Mouse (Mus musculus) kidney, adult 2 months (tissue): ENCODE data around the gene B4galnt4.

ENCODE experiments used
- CTCF ChIP-seq: fragments of 200-500 bp; conservative IDR thresholded peaks from 2 replicates; pipeline ENCODE4 v1.5.1; 2011; ENCODE audit warnings: low read depth, mild to moderate bottlenecking, control low read depth, low read length, moderate library complexity, mixed read lengths; ENCODE audit not compliant: insufficient read depth, insufficient read length
- POLR2A ChIP-seq: fragments of 200-500 bp; IDR thresholded peaks from one replicate; pipeline ENCODE4 v1.6.1; 2011; ENCODE audit warnings: low read depth, low read length, control low read depth

DNA sequence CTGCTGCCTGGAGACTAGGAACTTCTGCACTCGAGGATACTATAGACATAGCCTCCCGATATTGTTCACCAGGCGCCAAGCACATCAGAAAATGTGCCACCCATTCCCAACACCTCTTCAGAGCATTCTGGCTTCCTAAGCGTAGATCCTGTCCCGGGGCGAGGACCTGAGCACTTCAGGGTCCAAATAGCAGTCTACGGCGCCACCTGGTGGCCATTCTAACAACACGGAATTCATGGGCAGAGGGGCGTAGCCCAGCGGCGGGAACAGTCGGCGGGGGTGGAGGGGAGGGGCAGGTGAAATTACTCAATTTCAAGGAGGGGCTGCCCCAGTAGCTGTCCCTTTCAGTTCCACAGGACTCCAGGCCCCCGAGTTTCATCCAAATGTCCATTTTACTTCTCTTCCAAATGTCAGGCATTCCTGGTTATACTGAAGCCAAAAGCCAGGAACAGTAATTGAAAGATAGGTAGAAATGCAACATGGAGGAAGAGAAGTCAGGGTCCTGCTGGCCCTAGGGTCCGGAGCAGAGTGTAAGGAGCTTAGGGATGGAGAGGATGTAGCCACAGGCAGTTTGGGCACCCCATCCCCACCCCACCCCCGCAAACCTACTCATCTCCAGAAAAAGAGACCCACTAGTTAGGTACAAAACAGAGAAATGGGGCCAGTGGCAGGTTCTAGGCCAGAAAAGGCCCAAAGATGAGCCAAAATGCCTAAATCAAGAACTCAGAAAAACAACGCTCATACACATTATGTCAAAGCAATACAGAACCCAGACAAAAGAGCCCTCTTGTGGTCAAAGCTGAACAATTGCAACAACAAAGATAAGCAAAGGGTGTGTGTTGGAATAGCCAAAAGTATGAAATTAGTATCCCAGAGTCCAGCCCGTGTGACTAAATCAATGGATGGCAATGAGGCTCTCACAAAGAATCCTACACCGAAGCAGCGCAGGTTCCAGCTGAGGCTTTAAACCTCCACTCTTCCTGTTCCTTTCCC, 12.4 kb upstream of the B4galnt4 start:
- TF ChIP-seq POLR2A = no peak
- TF ChIP-seq CTCF = peak; percentile 88
